Mouse (Mus musculus) olfactory bulb, adult 2 months (tissue): ENCODE results near the gene Gm45713.

Experiments
- CTCF ChIP-seq: fragments of 200-500 bp; IDR thresholded peaks from 2 replicates; pipeline ENCODE4 v1.5.1; 2012; ENCODE audit warnings: low read depth, mild to moderate bottlenecking, low read length, moderate library complexity; ENCODE audit not compliant: insufficient read depth
- POLR2A ChIP-seq: fragments of 200-500 bp; IDR thresholded peaks from 2 replicates; pipeline ENCODE4 v1.6.1; 2012; ENCODE audit warnings: mild to moderate bottlenecking, low read depth, low read length, moderate library complexity; ENCODE audit not compliant: insufficient read depth

GRCm38 (mm10) chr7:45077829-45078228 is 58.2 kb downstream of the Gm45713 start:
- TF ChIP-seq POLR2A = no peak
- no peak for TF ChIP-seq CTCF
